Mouse (Mus musculus) megakaryocyte, embryonic 14.5 days (primary cell): ENCODE measurements at regions not wholly inside any gene's neighbourhood (a gene's known extent, or its start where the extent isn't known, plus 50 kb on each side); places are given as distances from the start of the nearest gene placed in this dataset.

Source experiments
- FLI1 ChIP-seq: IDR thresholded peaks from 2 replicates; pipeline ENCODE4 v1.6.1; 2012; ENCODE audit warnings: low read length, inconsistent platforms, mixed read lengths
- GATA1 ChIP-seq: IDR thresholded peaks from 3 replicates; pipeline ENCODE4 v1.6.1; 2012; ENCODE audit warnings: mixed read lengths, low read length, inconsistent platforms, borderline replicate concordance

DNA sequence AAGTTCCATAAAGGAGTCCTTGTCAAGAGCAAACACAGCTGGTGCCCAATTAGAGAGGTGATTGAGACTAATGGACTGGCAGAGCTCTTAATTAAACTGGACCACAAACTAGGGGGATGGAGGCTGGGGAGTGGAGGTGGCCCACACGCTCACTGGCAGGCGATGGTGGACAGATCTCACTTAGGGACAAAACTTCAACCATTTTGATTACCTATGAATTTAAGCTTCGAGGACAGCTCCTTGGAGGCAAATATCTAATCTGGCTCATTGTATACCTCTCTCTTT, 133.8 kb upstream of the Jun start:
- TF ChIP-seq GATA1 (no peak), FLI1 (no peak)
